Mouse (Mus musculus): Measurements from ENCODE around the gene Thbs2. TPM values are rescaled to one million over a fixed set of nuclear protein-coding genes. Genes with fewer than 3 reads are reported as not detected.

The Thbs2 gene
- polyA plus RNA-seq, 1 experiment from 2014 or later: 7.3 TPM

GRCm38 (mm10) chr17:14696281-14696795, 2.3 kb upstream of the Thbs2 start:
- DNase-seq (ENCODE audit: low spot score): no peak

- DNase-seq (ENCODE audit: low spot score): no peak
Measured at GRCm38 (mm10) chr17:14693048-14693993, 714 bp downstream of the Thbs2 start.

GRCm38 (mm10) chr17:14691901-14692300, 2.1 kb downstream of the Thbs2 start:
- no peak for DNase-seq (ENCODE audit: low spot score)

- DNase-seq (ENCODE audit: low spot score): no peak
Measured at GRCm38 (mm10) chr17:14691197-14691596, 2.8 kb downstream of the Thbs2 start.

DNA sequence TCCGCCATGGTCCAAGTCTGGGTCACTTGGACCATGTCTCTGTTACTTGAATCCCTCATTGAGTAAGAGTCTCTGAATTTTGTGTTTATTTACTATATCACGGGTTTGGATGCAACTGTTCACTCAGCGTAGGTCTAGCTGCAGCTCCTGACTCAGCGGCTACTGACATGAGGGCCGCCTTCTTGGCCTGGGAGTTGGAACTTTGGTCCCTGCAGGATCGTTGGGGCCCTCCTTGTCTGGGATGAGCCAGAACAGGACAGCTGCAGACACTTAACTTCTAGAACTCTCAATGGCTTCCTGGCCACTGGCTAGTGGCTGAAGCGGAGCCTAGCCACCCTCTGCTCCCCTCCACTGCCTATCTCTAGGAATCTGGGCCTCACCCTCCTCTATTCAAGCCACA, 11.2 kb downstream of the Thbs2 start:
- no peak for DNase-seq (ENCODE audit: low spot score)

GRCm38 (mm10) chr17:14681047-14681446, 13.0 kb downstream of the Thbs2 start:
- DNase-seq (ENCODE audit: low spot score): no peak

GRCm38 (mm10) chr17:14677198-14677597, 16.8 kb downstream of the Thbs2 start:
- DNase-seq (ENCODE audit: low spot score): no peak

- no peak for DNase-seq (ENCODE audit: low spot score)
Measured at GRCm38 (mm10) chr17:14675517-14675916, 18.5 kb downstream of the Thbs2 start.

DNA sequence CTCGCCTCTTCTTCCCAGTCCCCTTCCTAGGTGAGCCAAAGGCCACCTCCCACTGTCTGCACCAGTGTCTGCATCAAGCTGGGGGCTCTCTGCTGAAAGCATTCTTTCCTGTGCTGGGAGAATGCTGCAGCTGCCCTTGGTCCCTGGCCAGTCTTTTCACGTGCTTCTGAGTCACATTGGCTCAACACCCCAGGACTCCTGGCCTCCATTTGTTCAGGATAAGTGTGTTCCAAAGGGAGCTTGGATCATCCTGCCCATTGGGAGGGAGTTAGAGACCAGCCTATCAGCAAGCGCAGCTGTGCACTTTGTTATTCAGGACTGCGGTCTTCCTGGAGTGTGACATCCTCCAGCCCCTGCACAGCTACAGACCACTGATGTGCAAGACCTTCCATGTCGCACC, 21.6 kb downstream of the Thbs2 start:
- no peak for DNase-seq (ENCODE audit: low spot score)

GRCm38 (mm10) chr17:14667225-14667624, 26.8 kb downstream of the Thbs2 start:
- DNase-seq (ENCODE audit: low spot score): no peak

GRCm38 (mm10) chr17:14666451-14666850, 27.6 kb downstream of the Thbs2 start:
- no peak for DNase-seq (ENCODE audit: low spot score)

DNA sequence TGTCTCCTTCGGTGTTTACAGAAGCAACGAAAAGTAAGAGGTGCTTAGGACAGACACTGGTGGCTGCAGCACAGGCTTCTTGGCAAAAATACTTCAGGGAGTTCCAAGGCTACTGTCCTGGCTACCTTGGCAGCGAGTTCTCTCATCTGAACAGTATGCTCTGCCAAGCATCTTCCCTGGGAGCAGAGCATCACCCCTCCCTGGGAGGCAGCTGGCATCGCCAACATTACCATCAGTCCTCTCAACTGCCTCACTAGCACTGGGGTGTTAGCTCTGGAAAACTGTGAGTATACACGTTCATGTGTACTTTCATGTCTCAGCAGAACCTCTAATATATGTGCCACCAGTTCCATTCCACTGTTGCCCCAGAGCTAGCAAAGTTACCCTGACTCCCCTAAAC, 30.7 kb downstream of the Thbs2 start:
- DNase-seq (ENCODE audit: low spot score): no peak

DNA sequence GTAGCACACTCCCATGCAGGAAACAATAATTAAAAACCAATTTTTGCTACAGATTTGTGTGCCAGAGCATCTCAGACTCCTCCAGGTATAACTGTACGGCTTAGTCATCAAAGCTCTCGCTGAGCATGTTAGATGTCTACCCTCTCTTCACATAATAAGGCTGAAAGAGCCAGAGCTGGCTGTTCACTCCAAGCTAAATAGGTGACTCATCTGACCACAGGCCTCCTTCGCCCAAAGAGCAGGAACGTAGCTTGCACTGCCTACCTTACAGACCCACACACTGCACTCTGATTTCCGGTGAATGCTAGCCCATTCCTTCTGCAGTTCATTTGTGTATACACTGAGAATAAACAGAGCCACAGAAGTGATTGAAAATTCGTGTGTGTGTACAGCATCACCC, 31.6 kb downstream of the Thbs2 start:
- no peak for DNase-seq (ENCODE audit: low spot score)

GRCm38 (mm10) chr17:14659746-14660145, 34.3 kb downstream of the Thbs2 start:
- no peak for DNase-seq (ENCODE audit: low spot score)

DNA sequence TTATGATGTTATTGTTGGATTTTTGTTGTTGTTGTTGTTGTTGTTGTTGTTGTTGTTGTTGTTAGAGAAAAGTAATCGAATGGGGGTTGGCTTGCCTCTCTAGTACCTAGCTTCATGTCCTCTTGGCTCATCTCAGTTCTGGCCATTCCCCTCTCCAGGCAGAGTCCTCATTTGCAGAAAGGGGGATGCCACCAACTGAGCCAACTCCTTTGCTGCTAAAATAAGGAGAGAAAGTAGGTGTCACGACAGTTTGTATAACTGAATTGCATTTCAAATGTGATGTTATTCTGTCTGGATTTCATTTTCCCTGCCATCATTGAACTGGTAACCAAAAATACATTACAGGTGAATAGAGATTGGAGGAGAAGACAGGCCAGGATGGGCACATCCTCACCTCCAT, 35.9 kb downstream of the Thbs2 start:
- no peak for DNase-seq (ENCODE audit: low spot score)

DNA sequence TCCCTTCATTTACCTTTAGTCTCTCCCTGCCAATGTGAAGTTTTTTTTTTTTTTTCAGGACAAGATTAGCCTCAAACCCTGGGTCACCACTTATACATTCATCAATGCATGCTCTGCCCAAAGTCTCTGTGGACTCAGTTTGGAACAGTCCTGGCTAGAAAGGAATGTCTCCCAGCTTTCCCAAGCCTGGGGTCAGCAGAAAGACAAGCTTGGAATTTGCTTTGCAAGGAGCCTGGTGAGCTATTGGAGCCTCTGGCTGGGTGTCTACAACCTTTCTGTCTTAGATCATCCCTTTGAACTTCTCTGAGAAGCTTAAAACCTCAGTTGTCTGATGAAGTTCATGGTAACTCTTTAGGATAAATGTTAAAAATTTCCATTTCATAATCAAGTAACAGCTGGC, 36.9 kb downstream of the Thbs2 start:
- DNase-seq (ENCODE audit: low spot score): no peak

GRCm38 (mm10) chr17:14654981-14655380, 39.1 kb downstream of the Thbs2 start:
- DNase-seq (ENCODE audit: low spot score): no peak

GRCm38 (mm10) chr17:14652013-14652412, 42.0 kb downstream of the Thbs2 start:
- DNase-seq (ENCODE audit: low spot score): no peak

- no peak for DNase-seq (ENCODE audit: low spot score)
Measured at GRCm38 (mm10) chr17:14647996-14648640, 45.9 kb downstream of the Thbs2 start.

DNA sequence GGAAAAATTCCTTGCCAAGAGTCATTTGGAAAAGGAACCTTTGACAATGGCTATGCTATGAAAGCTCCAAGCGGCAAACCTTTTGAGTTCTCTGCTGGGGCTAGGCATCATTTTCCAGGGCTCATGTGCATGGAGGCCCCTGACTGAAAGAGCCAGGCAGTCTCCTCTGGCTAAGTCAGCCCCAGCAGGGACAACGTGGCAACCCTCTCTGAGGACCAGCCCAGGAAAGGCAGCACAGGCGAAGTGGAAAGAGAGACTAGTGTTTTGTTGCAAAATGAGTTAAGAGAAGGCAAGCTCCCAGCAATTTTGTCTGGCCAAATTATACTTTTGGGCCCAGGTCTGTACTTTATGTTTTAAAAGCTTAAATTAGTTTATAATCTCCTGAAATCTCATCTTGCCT, 50.0 kb downstream of the Thbs2 start:
- DNase-seq (ENCODE audit: low spot score): no peak

- no peak for DNase-seq (ENCODE audit: low spot score)
Measured at GRCm38 (mm10) chr17:14640351-14641115, 53.5 kb downstream of the Thbs2 start.
